Mouse (Mus musculus) CD4-positive helper T cell, adult 2 months (primary cell): ENCODE measurements around the gene Glp2r.

Experiments
- DNase-seq: peaks from one replicate; pipeline ENCODE4 v3.0.0-alpha.2; 2012; ENCODE audit warnings: low read depth, missing footprints, low spot score

Gene Glp2r

DNA sequence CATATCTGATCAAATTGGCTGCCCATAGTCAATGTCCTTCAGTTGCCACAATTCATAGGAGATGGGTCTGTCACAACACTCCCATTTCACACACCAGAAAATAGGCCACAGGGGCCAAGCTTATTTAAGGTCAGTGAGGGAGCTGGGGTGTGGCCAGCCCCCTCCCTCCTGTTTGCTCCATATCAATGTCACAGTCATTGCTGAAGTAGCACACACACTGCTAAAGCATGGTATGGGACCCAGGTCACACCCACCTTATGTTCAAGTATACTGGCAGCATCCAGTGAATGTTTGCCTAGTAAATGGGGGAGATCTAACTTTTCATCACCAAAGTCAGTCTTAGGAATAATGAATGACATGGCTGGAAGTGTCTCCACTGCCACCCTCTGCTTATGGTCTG is 42.2 kb downstream of the Glp2r start:
- no peak for DNase-seq

DNA sequence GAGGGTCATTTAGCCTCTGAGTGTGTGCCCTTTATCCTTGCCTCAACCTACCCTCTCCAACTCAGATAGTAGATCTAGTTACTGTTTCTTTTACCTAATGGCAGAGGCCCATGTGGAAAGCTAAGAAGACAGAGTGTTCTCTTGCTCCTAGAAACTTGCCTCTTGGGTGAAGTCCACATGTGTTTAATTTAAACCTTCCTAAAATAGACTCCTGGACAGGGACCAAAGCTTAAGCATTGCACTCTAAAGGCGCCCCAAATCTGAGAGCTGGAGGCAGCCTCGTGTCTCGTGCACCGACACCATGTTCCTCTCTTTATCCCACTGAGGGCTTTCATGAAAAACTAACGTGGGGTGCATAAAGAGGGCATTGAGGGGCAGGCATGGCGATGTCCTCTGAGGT is 43.9 kb downstream of the Glp2r start:
- DNase-seq: no peak

DNA sequence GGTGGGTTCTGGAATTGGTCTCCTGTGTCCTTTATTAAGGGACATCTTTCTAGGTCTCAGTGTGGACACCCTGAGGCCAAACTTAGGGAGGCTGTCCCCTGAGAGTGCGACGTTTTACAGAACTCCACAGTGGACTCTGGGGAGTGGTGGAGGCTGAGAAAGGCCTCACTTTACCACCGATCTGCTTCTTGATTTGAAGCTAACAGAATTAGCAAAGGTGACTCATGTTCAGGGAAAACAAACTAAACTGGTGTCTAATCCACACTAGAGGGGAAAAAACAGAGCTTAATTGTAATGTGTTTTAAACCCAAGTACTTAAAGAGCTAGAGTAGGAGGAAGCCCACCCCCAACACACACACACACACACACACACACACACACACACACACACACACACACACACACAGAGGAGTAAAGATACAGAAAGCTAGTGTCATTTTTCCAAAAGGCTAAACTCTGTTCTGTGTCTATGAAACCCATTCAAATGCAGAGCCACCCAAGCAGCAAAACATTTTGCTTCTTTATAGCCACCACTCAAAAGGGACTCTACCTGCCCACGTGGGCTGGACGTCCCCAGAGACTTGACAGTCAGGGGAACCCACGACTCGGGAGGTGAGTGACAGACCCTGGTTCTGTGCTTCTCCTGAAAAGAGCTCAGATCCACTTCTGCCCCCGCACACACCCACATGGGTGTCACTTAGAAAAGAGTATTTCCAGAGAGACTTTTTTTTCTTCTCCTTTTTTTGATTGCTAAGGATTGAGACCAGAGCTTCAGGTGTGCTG is 47.5 kb downstream of the Glp2r start:
- no peak for DNase-seq

DNA sequence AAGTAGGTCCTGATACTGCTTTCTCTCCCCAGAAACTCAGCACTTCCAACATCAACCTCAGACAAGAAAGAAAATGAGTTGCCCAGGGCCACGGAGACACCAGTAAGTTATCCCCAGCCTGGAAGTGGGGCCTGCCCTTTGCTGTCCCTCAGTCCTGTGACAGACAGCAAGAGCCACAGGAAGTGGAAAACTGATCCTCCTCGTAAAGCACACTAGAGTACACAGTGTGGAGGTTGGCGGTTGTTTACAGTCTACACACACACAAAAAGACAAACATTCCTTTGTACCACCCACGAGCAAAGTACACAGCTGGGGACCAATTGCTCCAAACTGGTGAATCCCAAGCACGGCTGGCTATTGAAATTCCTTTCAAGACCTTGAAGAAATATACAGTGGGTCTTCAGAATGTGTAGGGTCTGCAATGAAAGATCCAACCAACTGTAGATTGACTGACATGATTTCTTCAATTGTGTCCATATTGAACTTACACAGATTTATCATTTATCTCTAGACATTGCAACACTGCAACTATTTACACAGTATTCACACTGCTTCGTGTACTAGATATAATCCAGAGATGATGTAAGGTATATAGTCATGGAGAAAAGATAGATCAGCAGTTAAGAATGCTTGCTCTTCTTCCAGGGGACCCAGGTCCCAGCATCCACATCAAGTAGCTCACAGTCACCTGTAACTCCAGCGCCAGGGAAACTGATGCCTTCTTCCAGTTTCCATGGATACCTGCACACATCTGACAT is 48.4 kb downstream of the Glp2r start:
- DNase-seq: no peak

DNA sequence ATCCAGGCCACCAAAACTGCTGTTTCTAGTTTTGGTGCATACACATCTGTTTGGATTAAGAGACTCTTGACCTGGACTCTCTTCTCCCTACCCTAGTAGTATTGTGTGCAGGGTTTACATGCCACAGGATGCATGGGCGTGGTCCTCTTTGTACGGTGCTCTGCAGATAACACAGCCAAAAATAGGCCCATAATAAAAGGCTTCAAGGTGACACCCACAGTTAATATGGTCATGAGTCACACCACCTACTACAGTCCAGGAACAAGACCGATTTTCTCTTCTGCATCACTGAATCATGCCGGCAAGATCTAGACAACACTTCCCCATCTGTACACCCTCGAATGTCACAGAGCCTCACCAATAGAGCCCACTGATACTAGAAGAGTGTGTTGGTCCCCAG is 49.5 kb downstream of the Glp2r start:
- no peak for DNase-seq

DNA sequence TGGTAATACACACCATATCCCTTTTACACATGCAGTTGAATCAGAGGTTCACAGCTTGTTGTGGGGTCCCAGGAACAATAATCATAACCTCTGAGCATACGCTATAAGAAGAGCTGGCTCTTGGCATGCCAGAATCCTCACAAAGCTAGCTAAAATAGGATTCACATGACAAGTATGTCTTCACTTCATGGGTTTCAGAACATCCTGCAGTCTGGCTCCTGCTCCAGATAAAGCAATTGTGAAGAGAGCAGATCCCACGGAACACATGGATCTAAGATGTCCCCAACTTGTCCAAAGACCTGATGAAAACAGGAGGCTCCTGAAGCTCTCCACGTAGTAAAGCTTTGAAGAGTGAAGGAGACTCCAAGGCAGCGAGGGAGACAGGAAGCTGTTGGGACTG is 55.6 kb downstream of the Glp2r start:
- DNase-seq: no peak

DNA sequence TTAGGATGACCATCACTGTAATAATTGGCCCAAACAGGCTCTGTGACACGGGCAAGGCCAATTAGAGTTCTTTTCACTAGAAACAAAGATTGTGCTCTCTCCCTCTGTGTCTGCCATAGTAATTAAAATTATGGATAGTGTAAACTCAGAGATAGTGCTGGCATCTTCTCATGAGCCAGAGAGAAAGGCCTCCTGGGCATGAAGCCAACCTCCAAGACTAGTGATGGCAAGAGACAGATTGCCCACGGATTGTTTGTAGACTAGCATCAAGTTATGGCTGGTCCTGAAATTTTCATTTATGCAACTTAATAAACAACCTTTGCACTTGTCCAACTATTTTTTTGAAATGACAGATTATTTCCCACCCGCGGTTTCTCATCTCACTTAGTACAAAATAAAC is 58.0 kb downstream of the Glp2r start:
- DNase-seq: no peak

DNA sequence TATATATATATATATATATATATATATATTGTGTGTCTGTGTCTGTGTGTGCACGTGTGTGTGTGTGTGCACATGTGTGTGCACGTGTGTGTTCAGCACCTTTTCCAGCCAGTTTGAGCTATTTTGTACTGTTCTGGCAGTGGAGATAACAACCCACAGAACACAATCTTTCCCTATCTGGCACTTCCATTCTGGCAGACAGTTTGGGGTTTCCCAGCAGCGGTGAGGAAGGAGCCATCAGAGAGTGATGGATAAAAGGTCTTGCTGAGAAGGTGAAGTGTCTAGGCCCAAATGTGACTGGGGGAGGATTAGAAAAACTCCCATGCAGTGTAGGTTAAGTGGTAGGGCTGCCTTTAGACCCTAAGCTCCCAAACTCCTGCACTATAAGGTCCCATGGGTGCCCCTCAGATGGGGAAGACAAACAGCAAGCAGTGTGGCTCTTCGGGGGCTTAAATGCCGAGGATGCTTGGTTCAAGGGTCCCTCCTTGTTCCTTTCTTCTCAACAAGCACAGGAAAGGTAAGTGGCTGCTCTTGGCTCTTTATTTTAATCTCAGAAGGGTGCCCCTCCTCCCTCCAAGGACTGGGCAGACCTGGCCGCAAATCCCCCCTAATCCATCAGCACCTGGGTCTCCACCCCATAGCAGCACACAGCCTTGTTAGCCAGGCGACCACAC is 76.1 kb downstream of the Glp2r start, which contains the start of gene Rcvrn:
TSS of gene Rcvrn (plus strand) at position 624 of the 674 bp plus-strand sequence.
- no peak for DNase-seq

DNA sequence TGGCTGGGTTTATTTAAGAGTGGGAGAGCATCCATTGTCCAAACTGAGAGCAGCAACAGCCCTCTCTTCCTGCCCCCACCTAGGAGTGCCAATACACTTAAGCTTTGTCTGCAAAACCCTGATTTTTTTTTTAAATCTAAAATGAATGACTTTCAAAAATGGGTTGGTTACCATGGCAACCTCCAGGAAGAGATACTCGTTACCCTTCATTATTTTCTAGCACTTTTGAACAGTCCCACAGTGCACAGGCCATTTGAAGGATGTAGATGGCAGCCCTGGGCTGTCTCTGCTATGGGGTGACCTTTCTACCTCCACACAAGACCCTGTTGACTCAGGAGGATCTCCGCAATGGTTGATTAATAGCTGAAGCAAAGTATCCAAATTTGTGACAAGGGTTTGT is 84.8 kb downstream of the Glp2r start:
- DNase-seq: no peak

DNA sequence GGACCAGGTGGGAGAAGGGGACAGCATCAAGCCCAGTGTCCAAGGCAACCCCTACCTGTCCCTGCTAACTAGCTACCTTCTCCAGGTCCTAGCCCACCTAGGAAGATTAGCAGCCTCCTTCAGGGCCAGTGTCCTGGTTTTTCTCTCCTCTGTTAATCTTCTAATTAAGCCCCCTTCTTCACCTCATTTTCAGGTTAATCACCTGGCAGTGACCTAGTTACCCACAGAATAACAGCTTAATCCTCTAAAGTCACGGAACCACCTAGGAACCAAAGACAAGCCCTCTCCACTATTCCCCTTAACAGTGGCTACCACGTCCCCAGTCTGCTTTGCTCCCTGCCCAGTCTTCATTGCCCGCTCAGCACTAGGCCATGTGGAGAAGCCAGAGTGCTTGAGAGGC is 89.1 kb downstream of the Glp2r start:
- no peak for DNase-seq

DNA sequence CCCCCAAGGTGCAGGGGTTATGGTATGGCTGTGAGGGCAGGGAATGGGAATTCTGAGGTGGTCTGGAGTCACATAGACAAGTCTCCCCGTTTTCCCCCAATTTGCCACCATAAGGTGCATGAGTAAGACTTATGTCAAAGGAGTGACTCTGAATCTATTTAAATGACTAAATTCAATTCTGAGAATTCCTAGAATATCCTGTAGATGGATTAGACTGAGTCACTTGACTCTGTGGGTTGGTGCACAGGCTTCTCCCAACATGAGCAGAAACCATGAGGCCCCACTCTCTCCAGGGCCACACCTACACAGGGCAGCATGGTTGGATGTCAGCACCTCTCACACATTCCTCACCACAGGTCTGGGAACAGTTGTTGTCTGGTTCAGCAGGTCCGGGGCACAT is 91.0 kb downstream of the Glp2r start:
- no peak for DNase-seq

DNA sequence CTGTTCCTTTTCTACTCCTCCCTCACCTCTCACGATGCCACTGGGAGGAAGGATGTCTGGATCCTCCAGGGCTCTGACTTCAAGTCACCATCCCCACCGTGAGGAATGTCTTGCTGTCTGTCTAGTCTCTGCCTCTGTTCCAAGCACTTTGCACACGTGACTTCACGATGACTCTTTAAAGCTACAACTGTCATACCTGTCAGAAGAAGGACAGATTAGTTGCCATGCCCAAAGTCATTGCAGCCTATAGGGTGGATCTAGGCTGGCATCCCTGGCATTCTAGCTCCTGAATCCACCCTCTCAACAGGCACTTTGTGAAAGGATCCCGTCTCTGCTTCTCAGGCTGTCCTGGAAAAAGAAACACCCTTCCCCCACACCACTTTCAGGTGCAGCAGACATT is 91.7 kb downstream of the Glp2r start:
- DNase-seq: no peak

DNA sequence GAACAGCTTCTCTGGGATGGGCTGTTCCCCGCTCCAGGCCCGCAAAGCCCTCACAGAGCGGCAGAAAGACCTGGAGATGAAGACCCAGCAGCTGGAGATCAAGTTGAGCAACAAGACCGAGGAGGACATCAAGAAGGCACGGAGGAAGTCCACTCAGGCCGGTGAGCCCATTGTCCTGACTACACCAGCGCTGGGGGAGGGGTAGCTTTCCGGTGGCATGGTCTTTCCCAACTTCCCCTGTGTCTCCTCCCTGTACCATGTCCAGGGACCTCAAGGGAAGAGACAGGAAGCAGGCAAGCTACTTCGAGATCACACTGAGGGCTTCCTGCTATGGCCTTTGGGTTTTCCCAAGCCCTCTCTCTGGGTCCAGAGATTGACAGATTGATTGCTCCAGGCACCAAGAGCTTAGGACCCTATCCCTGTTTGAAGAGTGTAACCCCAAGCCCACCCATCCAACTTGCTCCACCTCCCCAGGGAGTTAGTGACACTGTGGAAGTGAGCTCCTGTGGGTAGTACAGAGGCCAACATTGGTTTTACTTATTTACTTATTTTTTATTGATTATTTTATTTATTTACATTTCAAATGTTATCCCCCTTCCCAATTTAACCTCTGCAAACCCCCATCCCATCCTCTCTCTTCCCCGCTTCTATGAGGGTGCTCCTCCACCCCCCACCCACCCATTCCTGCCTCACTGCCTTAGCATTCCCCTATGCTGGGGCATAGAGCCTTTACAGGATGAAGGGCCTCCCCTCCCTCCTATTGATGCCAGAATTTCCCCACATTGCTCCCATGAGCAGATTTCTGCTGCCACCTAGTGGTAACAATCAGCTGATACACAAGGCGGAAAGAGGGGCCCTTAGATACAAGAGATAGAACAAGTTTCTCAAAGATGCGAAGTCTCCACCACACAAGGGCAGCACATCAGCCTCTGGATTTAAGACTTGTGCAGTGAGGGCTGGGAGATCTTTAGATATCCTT is 95.1 kb downstream of the Glp2r start:
- peak; percentile 26 for DNase-seq

DNA sequence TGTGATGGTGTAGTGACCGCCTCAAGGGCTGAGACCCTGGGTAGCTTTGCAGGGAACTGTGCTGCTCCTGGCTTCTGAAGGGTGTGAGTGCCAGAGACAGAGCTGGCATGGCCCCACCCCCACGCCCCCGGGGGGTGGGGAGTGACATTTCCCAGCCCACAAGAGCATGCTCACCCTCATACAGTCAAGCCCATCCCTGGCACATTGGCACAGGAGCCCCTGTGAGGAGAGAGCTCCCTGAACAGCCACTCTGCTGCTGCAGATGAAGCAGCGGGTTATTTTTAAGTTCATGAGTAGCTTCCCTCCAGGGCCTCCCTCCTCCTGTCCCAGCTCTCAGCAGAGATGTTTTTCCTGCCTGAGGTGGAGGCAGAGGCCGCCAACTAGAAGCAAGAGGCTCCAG is 98.8 kb downstream of the Glp2r start:
- DNase-seq: no peak

DNA sequence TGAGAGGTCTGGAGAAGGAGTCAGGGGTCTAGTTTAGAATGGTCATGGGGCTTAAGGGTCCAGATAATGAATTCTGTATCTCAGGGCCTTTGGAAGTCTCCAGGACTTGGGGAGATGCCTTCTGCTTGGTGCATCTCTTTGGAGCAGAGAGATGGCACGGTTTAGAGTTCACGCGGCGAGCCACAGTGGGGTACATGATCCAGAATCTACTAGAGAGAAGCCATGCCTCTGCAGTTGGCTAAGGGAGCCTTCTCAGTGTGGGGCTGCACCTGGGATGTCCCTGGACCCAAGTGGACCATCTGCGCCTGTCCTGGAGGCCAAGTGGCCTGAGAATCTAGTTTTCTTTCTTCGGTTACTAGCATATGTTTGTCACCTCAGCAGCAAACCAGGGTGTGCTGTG is 100.9 kb downstream of the Glp2r start:
- no peak for DNase-seq

DNA sequence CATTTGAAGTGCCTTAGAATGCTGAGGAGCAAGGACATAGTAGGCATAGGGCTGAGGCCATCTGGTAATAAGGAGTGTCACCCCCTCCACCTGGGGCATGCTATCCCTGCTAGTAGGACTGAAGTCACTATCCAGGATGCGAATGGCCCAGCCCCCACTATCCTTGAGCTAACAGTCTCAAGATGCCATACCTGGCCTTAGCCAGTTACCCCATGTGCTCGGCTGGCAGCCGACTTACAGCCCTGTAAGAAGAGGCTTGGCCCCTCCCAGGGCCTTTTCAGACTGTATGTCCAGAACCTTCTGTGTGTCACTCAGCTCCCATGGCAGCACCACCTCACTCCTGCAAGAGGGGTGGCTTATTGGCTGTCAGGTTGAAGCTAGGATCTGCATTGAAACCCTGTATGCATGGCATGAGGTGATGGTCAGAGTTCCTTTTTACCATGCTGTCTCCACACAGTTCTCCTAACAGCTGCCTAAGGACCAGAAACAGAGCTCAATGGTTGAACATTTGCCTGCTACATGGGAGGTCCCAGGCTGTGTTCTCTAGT is 102.4 kb downstream of the Glp2r start:
- no peak for DNase-seq

DNA sequence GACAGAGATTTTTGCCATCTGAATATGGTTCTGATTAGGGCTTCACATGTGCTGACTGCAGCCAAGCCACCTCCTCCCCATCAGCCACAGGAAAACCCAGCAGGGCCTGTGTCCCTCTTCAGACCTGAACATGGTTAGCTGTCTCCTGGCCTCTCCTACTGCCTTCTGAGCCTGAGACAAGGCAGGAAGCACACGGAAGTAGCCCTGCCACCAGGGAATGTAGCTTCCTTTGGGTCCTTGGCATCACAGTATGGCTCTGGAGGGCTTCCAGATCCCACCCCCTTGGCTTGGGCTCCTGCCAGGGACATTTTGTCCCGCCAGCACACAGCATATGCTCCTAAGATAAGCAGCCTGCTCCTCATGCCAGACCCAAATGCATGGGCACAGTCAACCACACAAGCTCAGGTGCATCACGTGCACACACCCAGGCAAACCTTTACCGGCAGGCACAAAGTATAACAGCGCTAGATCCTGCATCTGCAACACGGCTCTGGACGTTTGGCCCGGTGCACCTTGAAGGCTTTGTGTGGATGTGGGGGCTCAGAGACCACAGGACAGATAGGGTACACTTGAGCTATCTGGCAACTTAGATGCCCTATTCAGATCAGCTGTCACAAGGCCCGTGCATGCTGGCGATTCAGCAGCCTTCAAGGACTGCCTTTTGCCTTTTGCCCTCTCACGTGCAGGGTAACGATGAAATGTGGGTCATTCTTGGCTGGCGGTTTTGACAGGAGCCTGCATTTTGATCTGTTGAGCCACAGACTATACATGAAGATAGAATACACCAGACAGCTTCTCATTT is 103.2 kb downstream of the Glp2r start:
- no peak for DNase-seq

DNA sequence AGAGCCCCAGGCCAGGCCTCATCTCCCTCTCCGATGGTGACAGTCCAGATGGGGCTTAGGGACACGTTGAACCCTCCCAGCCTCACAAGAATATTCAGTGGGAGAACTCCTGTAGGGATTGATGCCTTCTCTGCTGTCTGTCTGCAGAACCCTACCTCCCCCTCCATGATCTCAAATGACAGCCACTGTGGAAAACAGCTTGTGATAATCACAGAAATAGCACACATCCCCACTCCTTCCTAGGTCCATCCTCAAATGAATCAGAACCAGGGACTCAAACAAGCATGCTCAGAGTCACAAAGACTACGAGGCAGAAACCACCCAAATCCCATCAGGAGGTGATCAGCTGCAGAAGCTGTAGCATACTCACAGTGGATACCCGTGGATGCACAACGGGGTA is 104.8 kb downstream of the Glp2r start:
- DNase-seq: no peak

DNA sequence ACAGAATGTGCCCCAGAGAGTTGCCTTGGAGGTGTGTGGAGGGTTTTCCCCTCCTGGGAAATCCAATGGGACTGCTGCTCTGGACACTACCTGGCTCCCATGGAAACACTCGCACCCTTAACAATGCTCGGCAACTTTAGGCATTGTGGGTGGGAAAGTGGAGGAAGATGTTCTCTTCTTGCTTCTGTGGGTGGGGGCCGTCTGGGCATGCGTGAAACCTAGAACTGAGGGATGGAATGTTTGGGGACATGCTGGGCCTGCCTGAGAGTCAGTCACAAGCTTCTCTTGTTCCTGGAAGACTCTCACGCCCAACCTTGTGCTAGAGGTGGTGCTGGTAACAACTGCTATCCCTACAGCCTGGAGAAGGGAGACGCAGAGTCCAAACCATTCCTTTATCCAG is 106.0 kb downstream of the Glp2r start:
- DNase-seq: no peak

DNA sequence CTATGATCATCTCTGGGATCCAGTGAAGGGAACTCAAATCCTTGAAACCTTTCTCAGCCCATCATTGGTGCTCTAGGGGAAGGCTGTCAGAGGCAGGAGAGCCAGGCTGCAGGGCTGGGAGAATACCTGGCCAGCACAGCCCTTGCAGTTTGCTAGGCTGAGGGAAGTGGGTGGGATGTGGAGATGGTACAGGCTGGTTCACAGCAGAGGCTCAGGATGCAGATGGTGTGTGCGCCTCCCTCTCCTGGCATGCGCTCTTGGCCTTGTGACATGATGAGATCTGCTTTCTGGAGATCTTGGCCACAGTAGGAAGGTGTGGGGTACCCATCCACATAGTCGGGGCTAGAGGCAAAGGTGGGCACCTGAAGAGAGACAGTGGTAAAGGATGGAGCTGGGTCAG is 106.7 kb downstream of the Glp2r start:
- no peak for DNase-seq
